Mouse (Mus musculus) left cerebral cortex, adult 18-20 months (tissue): ENCODE measurements around the gene Olfr390. TPM values are rescaled to one million over a fixed set of nuclear protein-coding genes. Genes with fewer than 3 reads are reported as not detected.

ENCODE experiments used
- DNase-seq, 2 experiments: peaks; one replicate each; pipeline ENCODE4 v3.0.0; 2021 to 2022; ENCODE audit warnings: low spot score in 2 of 2, mixed read lengths in 1 of 2
- long read RNA-seq, 2 experiments: library from polyadenylated mRNA; stranded (forward); transcript quantifications; one replicate each; pipeline ENCODE4 v2.0.0; 2021
- total RNA-seq, 2 experiments: library from RNA; stranded (reverse); gene quantifications; 2 replicates each; pipeline ENCODE4 v1.2.3; 2021

The Olfr390 gene
- total RNA-seq = not detected
- long read RNA-seq, experiment 1 = 0 reads
- long read RNA-seq, experiment 2 = 0 reads

- no peak for DNase-seq
These were observed at the start of gene Olfr390 for GRCm38 (mm10) chr11:73782664-73783063. Gene Olfr390 (plus strand): TSS chr11:73782964.

- no peak for DNase-seq
These were observed 23.6 kb upstream of the Olfr390 start for GRCm38 (mm10) chr11:73759115-73759514.

- no peak for DNase-seq
These were observed 2.2 kb upstream of the Olfr390 start, which contains the start of gene Olfr389 for GRCm38 (mm10) chr11:73780613-73781012. Gene Olfr389 (minus strand): TSS chr11:73780713.

DNA sequence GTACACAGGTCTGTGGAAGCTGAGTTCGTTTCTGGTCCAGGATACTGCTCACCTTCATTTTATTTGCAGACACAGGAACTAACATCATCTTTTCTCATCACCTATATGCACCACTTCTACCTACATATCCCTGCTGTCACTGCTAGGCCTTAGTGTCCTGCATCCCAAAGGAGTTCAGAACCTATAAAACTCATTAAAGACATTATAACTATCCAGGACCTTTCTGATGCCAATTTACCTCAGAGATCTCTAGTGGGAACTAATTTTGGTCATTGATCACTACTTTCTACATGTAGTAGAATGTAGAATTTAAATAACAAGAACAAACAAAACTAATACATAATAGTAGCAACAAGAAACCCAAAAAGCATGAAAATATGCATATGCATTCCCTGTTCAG is 20.2 kb downstream of the Olfr390 start, which contains the start of gene Olfr391-ps:
Gene Olfr391-ps (minus strand): TSS at position 101 of the 400 bp plus-strand sequence.
- no peak for DNase-seq

DNA sequence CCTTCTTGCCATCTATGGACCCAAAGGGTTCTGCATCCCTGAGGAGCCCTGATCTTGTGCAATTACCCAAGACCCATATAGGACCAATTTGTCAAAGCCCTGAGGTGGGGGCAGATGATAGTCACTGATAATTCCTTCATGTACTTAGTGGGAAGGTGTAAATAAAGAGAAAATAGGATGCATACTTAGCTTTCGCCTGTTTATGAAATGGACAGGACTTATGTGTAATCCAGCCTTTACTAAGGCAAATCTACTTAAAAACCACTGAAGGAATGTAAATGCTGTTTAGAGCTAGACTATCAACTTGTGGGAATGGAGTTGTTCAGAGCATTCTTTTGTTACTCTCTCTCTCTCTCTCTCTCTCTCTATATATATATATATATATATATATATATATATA is 34.2 kb downstream of the Olfr390 start, which contains the start of gene Olfr392:
Gene Olfr392 (minus strand): TSS at position 101 of the 400 bp plus-strand sequence.
- no peak for DNase-seq

Other genes starting within 250 kb of the Olfr390 start
- not detected for gene Olfr385, start 190.0 kb upstream of the Olfr390 start, total RNA-seq
- not detected for gene Olfr384, start 184.4 kb upstream of the Olfr390 start, total RNA-seq
- gene Zfp735, start 94.2 kb upstream of the Olfr390 start, total RNA-seq = not detected
- gene Olfr389, start 2.3 kb upstream of the Olfr390 start, total RNA-seq = not detected
- not detected for gene Olfr391-ps, start 20.1 kb downstream of the Olfr390 start, total RNA-seq
- not detected for gene Olfr392, start 34.1 kb downstream of the Olfr390 start, total RNA-seq
- gene Olfr393, start 68.5 kb downstream of the Olfr390 start, total RNA-seq = not detected
- not detected for gene Olfr394, start 107.8 kb downstream of the Olfr390 start, total RNA-seq
- gene Olfr395, start 126.3 kb downstream of the Olfr390 start, total RNA-seq = not detected
- gene Olfr23, start 153.7 kb downstream of the Olfr390 start, total RNA-seq = not detected
- not detected for gene Olfr397, start 177.9 kb downstream of the Olfr390 start, total RNA-seq
- not detected for gene Olfr398, start 207.4 kb downstream of the Olfr390 start, total RNA-seq